Mouse (Mus musculus) myocyte (in vitro differentiated cells): ENCODE data around the gene Gm49358. TPM values are rescaled to one million over a fixed set of nuclear protein-coding genes. Genes with fewer than 3 reads are reported as not detected.

Source experiments
- H3K27me3 ChIP-seq: one replicate; pipeline ENCODE4 v1.6.1; 2011; ENCODE audit not compliant: control insufficient read depth, insufficient read depth, insufficient read length
- H3K36me3 ChIP-seq: one replicate; pipeline ENCODE4 v1.6.1; 2011; ENCODE audit not compliant: control insufficient read depth, insufficient read depth
- H3K4me2 ChIP-seq: one replicate; pipeline ENCODE4 v1.6.1; 2011; ENCODE audit warnings: low read depth, control low read depth
- H3K4me3 ChIP-seq: one replicate; pipeline ENCODE4 v1.5.1; 2011; ENCODE audit warnings: mild to moderate bottlenecking, control low read depth, moderate library complexity
- H3K79me2 ChIP-seq: one replicate; pipeline ENCODE4 v1.6.1; 2011; ENCODE audit not compliant: control insufficient read depth, insufficient read depth
- H3ac ChIP-seq: one replicate; pipeline ENCODE4 v1.6.1; 2011; ENCODE audit not compliant: control insufficient read depth, insufficient read length
- CEBPB ChIP-seq: IDR thresholded peaks from 2 replicates; pipeline ENCODE4 v1.6.1; 2011; ENCODE audit warnings: mild to moderate bottlenecking, moderate library complexity; ENCODE audit not compliant: poor library complexity, insufficient read depth, severe bottlenecking
- E2F4 ChIP-seq: IDR thresholded peaks from one replicate; pipeline ENCODE4 v1.6.1; 2011; ENCODE audit warnings: mild to moderate bottlenecking, control low read depth, moderate library complexity; ENCODE audit not compliant: insufficient read depth
- MAX ChIP-seq: IDR thresholded peaks from one replicate; pipeline ENCODE4 v1.6.1; 2011; ENCODE audit warnings: low read depth, mild to moderate bottlenecking, control low read depth
- MYOD1 ChIP-seq, 3 experiments: IDR thresholded peaks; one replicate each; pipeline ENCODE4 v1.6.1; 2011; ENCODE audit warnings: control low read depth in 2 of 3, low read depth in 2 of 3, mild to moderate bottlenecking in 2 of 3, moderate library complexity in 1 of 3; ENCODE audit not compliant: insufficient read length in 2 of 3, control insufficient read depth in 1 of 3
- MYOG ChIP-seq, 3 experiments: IDR thresholded peaks; one replicate each; pipeline ENCODE4 v1.6.1; 2011; ENCODE audit warnings: control low read depth in 2 of 3, low read depth in 2 of 3, mild to moderate bottlenecking in 2 of 3; ENCODE audit not compliant: insufficient read length in 2 of 3, control insufficient read depth in 1 of 3, insufficient read depth in 1 of 3
- POLR2A ChIP-seq: IDR thresholded peaks from one replicate; pipeline ENCODE4 v1.6.1; 2011; ENCODE audit warnings: low read depth, mild to moderate bottlenecking, control low read depth, moderate library complexity; ENCODE audit not compliant: insufficient read length
- POLR2AphosphoS2 ChIP-seq: IDR thresholded peaks from one replicate; pipeline ENCODE4 v1.6.1; 2011; ENCODE audit warnings: low read depth, control low read depth; ENCODE audit not compliant: insufficient read length
- REST ChIP-seq: IDR thresholded peaks from one replicate; pipeline ENCODE4 v1.6.1; 2011; ENCODE audit warnings: mild to moderate bottlenecking, control low read depth, moderate library complexity; ENCODE audit not compliant: insufficient read depth, insufficient read length
- SRF ChIP-seq: IDR thresholded peaks from one replicate; pipeline ENCODE4 v1.6.1; 2011; ENCODE audit warnings: low read depth; ENCODE audit not compliant: control insufficient read depth, insufficient read length
- TCF12 ChIP-seq: IDR thresholded peaks from one replicate; pipeline ENCODE4 v1.6.1; 2011; ENCODE audit warnings: mild to moderate bottlenecking, control low read depth; ENCODE audit not compliant: poor library complexity, insufficient read depth, severe bottlenecking
- TCF3 ChIP-seq: IDR thresholded peaks from one replicate; pipeline ENCODE4 v1.6.1; 2011; ENCODE audit warnings: low read depth, control low read depth; ENCODE audit not compliant: insufficient read length
- USF1 ChIP-seq: IDR thresholded peaks from one replicate; pipeline ENCODE4 v1.6.1; 2011; ENCODE audit warnings: low read depth, mild to moderate bottlenecking, control low read depth, moderate library complexity
- polyA plus RNA-seq: library from polyadenylated mRNA; unstranded; fragments of >200 nt; fragmentation: generic; extraction: Trizol; gene quantifications from one replicate; pipeline ENCODE4 v1.2.1, GENCODE M21; 2012; ENCODE audit warnings: missing spikeins

Gene Gm49358
- polyA plus RNA-seq, 1 experiment: not detected

DNA sequence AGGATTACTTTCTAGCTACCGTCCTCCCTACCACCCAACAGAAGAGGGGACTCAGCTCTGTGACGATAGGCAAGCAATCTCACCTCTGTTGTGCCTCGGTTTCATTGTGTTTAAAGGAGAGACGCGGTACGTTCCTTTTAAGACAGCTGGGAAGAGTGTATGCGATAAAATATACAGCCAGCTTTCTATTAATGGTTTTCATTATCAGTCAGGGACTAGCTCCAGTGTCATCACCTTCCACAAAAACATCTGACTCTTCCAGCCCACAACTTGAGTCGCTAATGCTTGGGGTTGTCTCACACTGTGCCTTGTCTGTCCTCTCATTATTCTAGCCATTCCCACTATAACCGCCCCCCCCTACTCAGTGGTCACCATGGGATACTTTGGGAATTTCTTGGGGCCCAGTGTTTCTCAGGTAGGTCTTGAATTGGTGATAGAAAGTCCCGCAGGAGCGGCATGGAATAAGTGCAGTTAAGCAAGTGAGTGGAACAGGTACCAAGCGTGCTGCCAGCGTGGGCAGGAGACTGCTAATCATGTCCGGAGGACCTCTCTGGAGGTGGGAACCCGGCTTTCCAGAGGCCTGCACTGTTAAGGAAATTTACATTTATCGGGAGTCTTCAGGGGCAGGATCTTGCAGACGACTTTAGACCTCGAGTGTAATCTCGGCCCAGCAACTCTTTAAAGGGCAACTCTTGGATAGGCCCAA is 14.0 kb downstream of the Gm49358 start:
- peak overlapping the region; percentile 76 for H3K4me2 ChIP-seq
- peak overlapping the region; percentile 77 for H3K4me3 ChIP-seq
- no peak overlapping the region for H3ac ChIP-seq
- TF ChIP-seq E2F4 (no peak), POLR2A (no peak), REST (no peak), MYOD1 (IDR thresholded peaks at IDR 0.05; ENCODE audit: control insufficient read depth in 1 of 3, insufficient read length in 2 of 3, low read depth in 2 of 3) (no peak), MYOG (IDR thresholded peaks at IDR 0.05; ENCODE audit: control insufficient read depth in 1 of 3, insufficient read depth in 1 of 3, insufficient read length in 2 of 3, low read depth in 2 of 3) (no peak)
- H3K79me2 ChIP-seq: peaks cover 36% of the 10 kb centered on the region
- no peaks in the 10 kb centered on the region for H3K36me3 ChIP-seq
- H3K27me3 ChIP-seq: no peaks in the 10 kb centered on the region

- Histone ChIP-seq H3K4me3 (peak within 1 kb of the TSS; percentile 77), H3K4me2 (peak within 1 kb of the TSS; percentile 90), H3K27me3 (no peaks in the 10 kb centered on the region), H3K36me3 (no peaks in the 10 kb centered on the region), H3ac (peak within 1 kb of the TSS; percentile 42), H3K79me2 (peaks cover 44% of the 10 kb centered on the region)
- TF ChIP-seq TCF12 (no peak), MYOD1 (IDR thresholded peaks at IDR 0.05; ENCODE audit: control insufficient read depth in 1 of 3, insufficient read length in 2 of 3, low read depth in 2 of 3) (peak in 1 of 3 experiments; percentile 56), MAX (no peak), SRF (peak; percentile 75), CEBPB (peak; percentile 32; the same call in 1 of the 2 replicates), POLR2AphosphoS2 (peak; percentile 99), REST (peak; percentile 37), TCF3 (no peak), POLR2A (peak; percentile 97), E2F4 (no peak), USF1 (no peak), MYOG (IDR thresholded peaks at IDR 0.05; ENCODE audit: control insufficient read depth in 1 of 3, insufficient read depth in 1 of 3, insufficient read length in 2 of 3, low read depth in 2 of 3) (peak in 1 of 3 experiments; percentile 54)
Measured at GRCm38 (mm10) chr10:86778398-86779116, 14.8 kb downstream of the Gm49358 start, which contains the start of gene Nt5dc3. Gene Nt5dc3, plus strand, starts transcription at chr10:86779005.

DNA sequence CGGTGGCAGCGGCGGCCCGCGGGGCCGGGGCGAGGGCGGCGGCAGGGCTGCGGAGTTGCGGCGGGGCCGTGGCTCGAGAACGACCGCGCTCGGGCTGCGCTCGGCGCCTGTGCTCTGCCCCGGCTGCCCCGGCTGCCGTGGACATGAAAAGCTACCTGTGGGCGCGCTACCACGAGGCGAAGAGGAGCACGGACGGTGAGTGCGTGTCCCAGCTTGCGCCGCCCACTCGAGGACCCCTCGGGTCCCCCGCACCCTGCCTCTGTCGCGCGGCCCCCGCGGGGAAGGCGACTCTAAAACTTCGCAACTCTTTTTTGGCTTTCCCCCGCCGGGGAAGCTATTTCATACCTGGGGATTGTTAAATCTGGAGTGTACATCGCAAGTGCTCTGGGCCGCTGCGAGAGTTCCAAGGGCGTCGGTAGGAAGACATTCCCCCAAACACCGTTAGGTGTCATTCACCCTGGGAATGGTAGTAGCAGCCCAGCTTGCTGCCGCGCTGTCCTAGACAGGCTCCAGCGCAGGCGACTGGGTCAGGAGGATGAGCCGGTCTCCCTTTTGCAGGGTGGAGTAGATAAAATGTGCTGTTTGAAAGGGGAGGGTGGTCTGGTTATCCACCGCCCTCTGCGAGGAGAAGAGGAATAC is 15.5 kb downstream of the Gm49358 start:
- H3K79me2 ChIP-seq: peaks cover 50% of the 10 kb centered on the region
- H3K36me3 ChIP-seq: no peaks in the 10 kb centered on the region
- TF ChIP-seq POLR2A: no peak
- TF ChIP-seq TCF3: peak; percentile 44
- TF ChIP-seq TCF12: no peak
- TF ChIP-seq CEBPB: no peak
- no peak for TF ChIP-seq MYOG (IDR thresholded peaks at IDR 0.05; ENCODE audit: control insufficient read depth in 1 of 3, insufficient read depth in 1 of 3, insufficient read length in 2 of 3, low read depth in 2 of 3)
- TF ChIP-seq REST: no peak
- peak overlapping the region; percentile 90 for H3K4me2 ChIP-seq
- peak overlapping the region; percentile 42 for H3ac ChIP-seq
- H3K27me3 ChIP-seq: no peaks in the 10 kb centered on the region
- peak overlapping the region; percentile 77 for H3K4me3 ChIP-seq

GRCm38 (mm10) chr10:86779816-86780500 is 16.2 kb downstream of the Gm49358 start:
- Histone ChIP-seq H3K27me3 (no peaks in the 10 kb centered on the region), H3K4me2 (peak overlapping the region; percentile 90), H3K79me2 (peaks cover 58% of the 10 kb centered on the region), H3ac (peak overlapping the region; percentile 42), H3K4me3 (peak overlapping the region; percentile 77), H3K36me3 (no peaks in the 10 kb centered on the region)
- TF ChIP-seq TCF3 (no peak), CEBPB (no peak), SRF (no peak), REST (no peak), POLR2AphosphoS2 (no peak), E2F4 (no peak), USF1 (no peak), MYOD1 (IDR thresholded peaks at IDR 0.05; ENCODE audit: control insufficient read depth in 1 of 3, insufficient read length in 2 of 3, low read depth in 2 of 3) (no peak), POLR2A (no peak), MAX (no peak), MYOG (IDR thresholded peaks at IDR 0.05; ENCODE audit: control insufficient read depth in 1 of 3, insufficient read depth in 1 of 3, insufficient read length in 2 of 3, low read depth in 2 of 3) (no peak), TCF12 (no peak)
